In the genomic region with DNA sequence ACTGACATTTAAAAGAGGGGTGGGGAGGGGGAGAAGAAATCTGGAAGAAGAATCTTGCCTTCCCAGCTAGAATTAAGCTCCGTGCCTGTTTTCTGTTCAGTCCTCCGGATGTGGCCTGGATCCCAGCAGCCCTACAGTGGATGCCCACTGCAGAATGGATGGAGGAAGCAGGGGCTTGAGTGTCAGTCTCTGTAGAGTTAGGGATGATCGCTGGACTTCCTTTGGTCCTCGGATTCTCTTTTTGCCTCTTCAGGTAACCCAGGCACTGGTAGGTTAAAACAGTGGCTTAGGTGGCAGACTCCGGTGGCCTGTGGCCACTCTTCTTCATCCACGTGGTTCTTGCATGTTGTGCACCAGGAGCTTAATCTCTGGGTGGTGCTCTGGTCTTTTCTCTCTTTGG, we compare ENCODE assay signal across 8 mouse cellular contexts. TPM values are rescaled to one million over a fixed set of nuclear protein-coding genes. Genes with fewer than 3 reads are reported as not detected.
DNase-seq lines count a peak whose midpoint lies in the region; ATAC-seq and TF ChIP-seq lines count a peak whose summit lies in the region.

No protein-coding gene starts in this region.

- DNase-seq in left cerebral cortex, adult 2 months (ENCODE audit: extremely low spot score in 1 of 2, low spot score in 2 of 2) = no peak
- no peak for DNase-seq in left cerebral cortex, postnatal 36 days (ENCODE audit: low spot score in 2 of 2)
- DNase-seq in hindbrain, postnatal 0 days (ENCODE audit: low spot score) = no peak
- no peak for DNase-seq in natural killer cell, adult 2 months (ENCODE audit: low spot score in 2 of 2)
- DNase-seq in lung, postnatal 25 days (ENCODE audit: low spot score) = no peak
- DNase-seq in yolk sac, embryonic 10.5 days (ENCODE audit: low spot score) = no peak

- H3K4me1 ChIP-seq in embryonic facial prominence, embryonic 12.5 days = peaks cover 7% of the 10 kb centered on the region
- H3K4me1 ChIP-seq in hindbrain, postnatal 0 days (ENCODE audit: insufficient read depth, low read length) = peaks cover 7% of the 10 kb centered on the region

- no peak for TF ChIP-seq CTCF in left cerebral cortex, adult 2 months (IDR thresholded peaks at IDR 0.05)
- TF ChIP-seq CTCF in hindbrain, postnatal 0 days (IDR thresholded peaks at IDR 0.05; ENCODE audit: low read depth) = no peak

- 28% methylated on average over 6 of the region's 6 CpGs for WGBS in embryonic facial prominence, embryonic 12.5 days
- 27% methylated on average over 6 of the region's 6 CpGs for WGBS in hindbrain, postnatal 0 days

- no peaks in the 10 kb centered on the region for H3K36me3 ChIP-seq in embryonic facial prominence, embryonic 12.5 days
- no peaks in the 10 kb centered on the region for H3K36me3 ChIP-seq in hindbrain, postnatal 0 days (ENCODE audit: insufficient read depth, low read length)
- H3K36me3 ChIP-seq in myocyte (ENCODE audit: control insufficient read depth, insufficient read depth) = no peaks in the 10 kb centered on the region

- no peaks in the 10 kb centered on the region for H3K9me3 ChIP-seq in embryonic facial prominence, embryonic 12.5 days
- H3K9me3 ChIP-seq in hindbrain, postnatal 0 days (ENCODE audit: low read length) = no peaks in the 10 kb centered on the region

- H3ac ChIP-seq in myocyte (ENCODE audit: control insufficient read depth, insufficient read length) = no peak overlapping the region

- H3K9ac ChIP-seq in embryonic facial prominence, embryonic 12.5 days = peak overlapping the region; percentile 91; the same call in 1 of the 2 replicates
- H3K9ac ChIP-seq in hindbrain, postnatal 0 days (replicated peaks; ENCODE audit: low read length) = peak overlapping the region; percentile 99

- H3K27me3 ChIP-seq in embryonic facial prominence, embryonic 12.5 days = no peaks in the 10 kb centered on the region
- H3K27me3 ChIP-seq in hindbrain, postnatal 0 days (ENCODE audit: insufficient read depth, low read length) = no peaks in the 10 kb centered on the region
- H3K27me3 ChIP-seq in myocyte (ENCODE audit: control insufficient read depth, insufficient read depth, insufficient read length) = no peaks in the 10 kb centered on the region

- H3K4me3 ChIP-seq in left cerebral cortex, adult 2 months = peak overlapping the region; percentile 97
- peak overlapping the region; percentile 83 for H3K4me3 ChIP-seq in embryonic facial prominence, embryonic 12.5 days
- peak overlapping the region; percentile 97 for H3K4me3 ChIP-seq in hindbrain, postnatal 0 days (ENCODE audit: low read length)
- peak overlapping the region; percentile 27 for H3K4me3 ChIP-seq in myocyte

- peak overlapping the region; percentile 97; the same call in 1 of the 2 replicates for H3K27ac ChIP-seq in left cerebral cortex, adult 2 months
- H3K27ac ChIP-seq in embryonic facial prominence, embryonic 12.5 days = 0 out of 2 replicates have a peak overlapping the region, but pooled peaks have one; percentile 90
- H3K27ac ChIP-seq in hindbrain, postnatal 0 days = no peak overlapping the region

- TF ChIP-seq POLR2A in myocyte (IDR thresholded peaks at IDR 0.05; ENCODE audit: insufficient read length, low read depth) = no peak

- no peaks in the 10 kb centered on the region for H3K79me2 ChIP-seq in myocyte (ENCODE audit: control insufficient read depth, insufficient read depth)

- intact Hi-C loops in left cerebral cortex, adult 2 months (cut with DNase I) = loop anchor here (2.0 to 5.0 kb wide), 3 partner anchors 55 to 147 kb away; partner anchors contain the start of gene Asxl2
- intact Hi-C loops in left cerebral cortex, postnatal 36 days (cut with DNase I) = loop anchor here (2.0 to 5.0 kb wide), 2 partner anchors 56 to 147 kb away; partner anchors contain the start of gene Asxl2

- H3K4me2 ChIP-seq in embryonic facial prominence, embryonic 12.5 days (replicated peaks) = peak overlapping the region; percentile 72
- H3K4me2 ChIP-seq in hindbrain, postnatal 0 days (ENCODE audit: low read depth, low read length) = peak overlapping the region; percentile 88
- H3K4me2 ChIP-seq in myocyte (ENCODE audit: low read depth) = peak overlapping the region; percentile 83

- no peak for ATAC-seq in embryonic facial prominence, embryonic 12.5 days (ENCODE audit: insufficient number of reproducible peaks, insufficient read depth, low FRiP score, low TSS enrichment)
- no peak for ATAC-seq in hindbrain, postnatal 0 days

TF ChIP-seq in myocyte, 11 proteins besides CTCF, POLR2A, EP300 and RAD21:
- no peak for TF ChIP-seq USF1 (IDR thresholded peaks at IDR 0.05; ENCODE audit: low read depth)
- TF ChIP-seq E2F4 (IDR thresholded peaks at IDR 0.05; ENCODE audit: insufficient read depth) = no peak
- TF ChIP-seq SRF (IDR thresholded peaks at IDR 0.05; ENCODE audit: control insufficient read depth, insufficient read length, low read depth) = no peak
- TF ChIP-seq MYOD1 (IDR thresholded peaks at IDR 0.05; ENCODE audit: control insufficient read depth in 1 of 3, insufficient read length in 2 of 3, low read depth in 2 of 3) = no peak
- no peak for TF ChIP-seq REST (IDR thresholded peaks at IDR 0.05; ENCODE audit: insufficient read depth, insufficient read length)
- TF ChIP-seq TCF12 (IDR thresholded peaks at IDR 0.05; ENCODE audit: insufficient read depth, poor library complexity, severe bottlenecking) = no peak
- no peak for TF ChIP-seq MYOG (IDR thresholded peaks at IDR 0.05; ENCODE audit: control insufficient read depth in 1 of 3, insufficient read depth in 1 of 3, insufficient read length in 2 of 3, low read depth in 2 of 3)
- TF ChIP-seq MAX (IDR thresholded peaks at IDR 0.05; ENCODE audit: low read depth) = no peak
- TF ChIP-seq CEBPB (IDR thresholded peaks at IDR 0.05; ENCODE audit: insufficient read depth, poor library complexity, severe bottlenecking) = no peak
- no peak for TF ChIP-seq TCF3 (IDR thresholded peaks at IDR 0.05; ENCODE audit: insufficient read length, low read depth)
- TF ChIP-seq POLR2AphosphoS2 (IDR thresholded peaks at IDR 0.05; ENCODE audit: insufficient read length, low read depth) = no peak

RNA-seq across cellular contexts. Expression of gene Dtnb, which starts 1.2 kb away (rescaled TPM):
- 100 to 1,000 TPM; 106 to 115 TPM for total RNA-seq in left cerebral cortex, adult 2 months (2021)
- 100 to 1,000 TPM; 120 TPM for total RNA-seq in left cerebral cortex, postnatal 36 days (2021)
- 53.0 and 54.8 TPM in 2 replicates for polyA plus RNA-seq in embryonic facial prominence, embryonic 12.5 days (2016; fragmentation: Nextera tagmentation; extraction: Ambion mirVana)
- 47.8 and 54.3 TPM in 2 replicates for total RNA-seq in hindbrain, postnatal 0 days (2014; rRNA removed)
- 48.4 and 51.6 TPM in 2 replicates for polyA plus RNA-seq in hindbrain, postnatal 0 days (2015; fragmentation: Nextera tagmentation; extraction: Ambion mirVana)
- 5.5 TPM for polyA plus RNA-seq in myocyte (2012; fragmentation: generic; extraction: Trizol)

Comparison
In these comparisons a context has a peak if more than half of its experiments do, and no peak if none do; other contexts are left out.
1. H3K4me3 ChIP-seq: peak in every context shown above with its lines; median percentile 97 in left cerebral cortex, adult 2 months; 97 in hindbrain, postnatal 0 days; 83 in embryonic facial prominence, embryonic 12.5 days; 27 in myocyte.